Mouse (Mus musculus) common myeloid progenitor, adult 5-6 weeks (primary cell): Measurements from ENCODE around the gene Rtl6. TPM values are rescaled to one million over a fixed set of nuclear protein-coding genes. Genes with fewer than 3 reads are reported as not detected.
A peak's percentile ranks its signal among the peaks of the same experiment; 100 is the strongest.

Experiments
- ATAC-seq: replicated peaks from 2 replicates; pipeline ENCODE4 v1.8.0; 2016; ENCODE audit warnings: low read depth, mild to moderate bottlenecking, moderate TSS enrichment, inconsistent platforms; ENCODE audit not compliant: poor library complexity, severe bottlenecking
- total RNA-seq: library from RNA; stranded (forward); fragments of 200-1000, 187-1606 nt; gene quantifications from 2 replicates; pipeline ENCODE4 v1.2.3, GENCODE M21; 2017

Rtl6 gene
- total RNA-seq, result 3.3 and 3.7 TPM in 2 replicates

- ATAC-seq, result peak; percentile 86
Measured at GRCm38 (mm10) chr15:84557189-84557921, at the start of gene Rtl6. TSS of gene Rtl6 (minus strand) at chr15:84557823.

- ATAC-seq, result no peak
Measured at GRCm38 (mm10) chr15:84603267-84603963, 45.8 kb upstream of the Rtl6 start.

- no peak for ATAC-seq
Measured at GRCm38 (mm10) chr15:84600977-84601595, 43.5 kb upstream of the Rtl6 start.

- ATAC-seq, result no peak
Measured at GRCm38 (mm10) chr15:84598911-84599310, 41.3 kb upstream of the Rtl6 start.

GRCm38 (mm10) chr15:84597816-84598215 lies 40.2 kb upstream of the Rtl6 start:
- ATAC-seq, result no peak

GRCm38 (mm10) chr15:84597021-84597420 lies 39.4 kb upstream of the Rtl6 start:
- no peak for ATAC-seq

GRCm38 (mm10) chr15:84595241-84595945 lies 37.8 kb upstream of the Rtl6 start:
- 0 out of 2 replicates have a peak, but pooled peaks have one; percentile 45 for ATAC-seq

- no peak for ATAC-seq
Measured at GRCm38 (mm10) chr15:84593514-84593913, 35.9 kb upstream of the Rtl6 start.

GRCm38 (mm10) chr15:84592240-84592639 lies 34.6 kb upstream of the Rtl6 start:
- ATAC-seq, result no peak

- no peak for ATAC-seq
Measured at GRCm38 (mm10) chr15:84591573-84592139, 34.0 kb upstream of the Rtl6 start.

GRCm38 (mm10) chr15:84588371-84588821 lies 30.8 kb upstream of the Rtl6 start:
- no peak for ATAC-seq

- ATAC-seq, result no peak
Measured at GRCm38 (mm10) chr15:84578607-84579006, 21.0 kb upstream of the Rtl6 start.

- no peak for ATAC-seq
Measured at GRCm38 (mm10) chr15:84577019-84577418, 19.4 kb upstream of the Rtl6 start.

GRCm38 (mm10) chr15:84566568-84567110 lies 9.0 kb upstream of the Rtl6 start:
- ATAC-seq, result no peak

GRCm38 (mm10) chr15:84561501-84561900 lies 3.9 kb upstream of the Rtl6 start:
- no peak for ATAC-seq

GRCm38 (mm10) chr15:84556674-84557073 lies 949 bp downstream of the Rtl6 start:
- ATAC-seq, result no peak

GRCm38 (mm10) chr15:84551065-84551464 lies 6.6 kb downstream of the Rtl6 start:
- peak; percentile 77 for ATAC-seq

GRCm38 (mm10) chr15:84549291-84549797 lies 8.3 kb downstream of the Rtl6 start:
- ATAC-seq, result no peak

- ATAC-seq, result peak; percentile 62
Measured at GRCm38 (mm10) chr15:84546028-84546427, 11.6 kb downstream of the Rtl6 start.

GRCm38 (mm10) chr15:84541175-84541574 lies 16.4 kb downstream of the Rtl6 start:
- ATAC-seq, result no peak
